Comparison of ENCODE assay signal across 9 mouse cellular contexts in the genomic region with DNA sequence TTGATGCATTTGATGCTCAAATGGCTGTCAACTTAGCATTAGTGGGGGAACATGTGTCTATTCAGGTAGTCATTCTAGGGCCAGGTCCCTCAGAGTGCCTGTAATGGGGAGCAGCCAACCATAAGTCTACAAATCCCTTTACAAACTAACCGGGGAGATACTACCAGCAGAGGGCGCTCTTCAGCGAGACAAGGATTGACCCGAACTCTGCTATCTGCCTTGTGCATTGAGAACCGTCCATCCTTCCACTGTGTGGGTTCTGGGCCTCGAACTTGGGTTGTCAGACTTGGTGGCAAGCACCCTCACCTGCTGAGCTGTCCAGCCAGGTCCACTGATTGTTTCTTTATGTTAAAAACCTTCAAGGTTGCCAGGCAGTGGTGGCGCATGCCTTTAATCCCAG. TPM values are rescaled to one million over a fixed set of nuclear protein-coding genes. Genes with fewer than 3 reads are reported as not detected.
DNase-seq lines count a peak whose midpoint lies in the region; ATAC-seq and TF ChIP-seq lines count a peak whose summit lies in the region.
"Had no signal": no experiment of that assay in that cellular context is flagged by ENCODE, and none has a peak within 500 bp of the region (broad histone marks: within the 10 kb centered on the region; RNA-seq: fewer than 3 reads in every experiment).

No protein-coding gene starts in this region.

- no peak for TF ChIP-seq POLR2A in bone marrow, adult 2 months (IDR thresholded peaks at IDR 0.05; ENCODE audit: borderline replicate concordance, control insufficient read depth, low read depth, low read length)

- no peak overlapping the region for H3K4me2 ChIP-seq in kidney, embryonic 14.5 days (replicated peaks; ENCODE audit: low read depth, low read length)
- no peak overlapping the region for H3K4me2 ChIP-seq in liver, postnatal 0 days (ENCODE audit: low read depth, low read length)
- H3K4me2 ChIP-seq: stomach, embryonic 15.5 days had no signal

- no peaks in the 10 kb centered on the region for H3K27me3 ChIP-seq in kidney, embryonic 14.5 days (ENCODE audit: control insufficient read depth, insufficient read depth, low read length)
- no peaks in the 10 kb centered on the region for H3K27me3 ChIP-seq in liver, postnatal 0 days (ENCODE audit: insufficient read depth, low read length)
- H3K27me3 ChIP-seq: stomach, embryonic 15.5 days had no signal

- H3K27ac ChIP-seq in bone marrow, adult 2 months (ENCODE audit: control insufficient read depth, insufficient read depth, low read depth, low read length, poor library complexity) = no peak overlapping the region
- no peak overlapping the region for H3K27ac ChIP-seq in kidney, embryonic 14.5 days (ENCODE audit: low read depth, low read length)
- no peak overlapping the region for H3K27ac ChIP-seq in liver, postnatal 0 days (ENCODE audit: low read depth)
- H3K27ac ChIP-seq: stomach, embryonic 15.5 days had no signal

- no peak overlapping the region for H3K9ac ChIP-seq in kidney, embryonic 14.5 days (ENCODE audit: low read depth, low read length)
- H3K9ac ChIP-seq in liver, postnatal 0 days (replicated peaks) = no peak overlapping the region
- H3K9ac ChIP-seq: stomach, embryonic 15.5 days had no signal

- TF ChIP-seq EP300 in liver, postnatal 0 days (IDR thresholded peaks at IDR 0.05; ENCODE audit: low read depth) = no peak

- peak; percentile 63; the same call in 1 of the 2 replicates for ATAC-seq in erythroid progenitor cell, adult 5-6 weeks (replicated peaks; ENCODE audit: low FRiP score, poor library complexity, severe bottlenecking)
- peak; percentile 33; the same call in 1 of the 2 replicates for ATAC-seq in kidney, embryonic 14.5 days (ENCODE audit: low FRiP score, low TSS enrichment)
- peak; percentile 39; the same call in 1 of the 2 replicates for ATAC-seq in liver, postnatal 0 days

- peak; percentile 89 for TF ChIP-seq CTCF in bone marrow, adult 2 months (IDR thresholded peaks at IDR 0.05; ENCODE audit: control insufficient read depth, insufficient read depth, low read length)
- peak; percentile 92 for TF ChIP-seq CTCF in liver, postnatal 0 days (IDR thresholded peaks at IDR 0.05; ENCODE audit: low read depth)

- no peak overlapping the region for H3K4me3 ChIP-seq in bone marrow, adult 2 months (replicated peaks; ENCODE audit: control insufficient read depth, low read depth, low read length)
- H3K4me3 ChIP-seq in kidney, embryonic 14.5 days (ENCODE audit: low read length) = no peak overlapping the region
- H3K4me3 ChIP-seq in liver, postnatal 0 days (ENCODE audit: low read depth, low read length) = no peak overlapping the region
- H3K4me3 ChIP-seq: stomach, embryonic 15.5 days had no signal

- 15% methylated on average over 7 of the region's 7 CpGs for WGBS in bone marrow, adult 2 months
- WGBS in kidney, embryonic 14.5 days = 20% methylated on average over 7 of the region's 7 CpGs
- 15% methylated on average over 7 of the region's 7 CpGs for WGBS in liver, postnatal 0 days (ENCODE audit: insufficient replicate concordance)

- H3K9me3 ChIP-seq in kidney, embryonic 14.5 days (ENCODE audit: control insufficient read depth, low read length) = no peaks in the 10 kb centered on the region; the same call in 1 of the 2 replicates
- H3K9me3 ChIP-seq in liver, postnatal 0 days (ENCODE audit: low read length) = no peaks in the 10 kb centered on the region
- H3K9me3 ChIP-seq: stomach, embryonic 15.5 days had no signal

- H3K4me1 ChIP-seq in bone marrow, adult 2 months (ENCODE audit: control insufficient read depth, insufficient read depth, low read length) = peaks cover 1% of the 10 kb centered on the region; the same call in 1 of the 2 replicates
- 0 out of 2 replicates have a peak, but pooled peaks cover 3% of the 10 kb centered on the region for H3K4me1 ChIP-seq in kidney, embryonic 14.5 days (ENCODE audit: control insufficient read depth, insufficient read depth, low read length)
- no peaks in the 10 kb centered on the region for H3K4me1 ChIP-seq in liver, postnatal 0 days (ENCODE audit: insufficient read depth)

- DNase-seq in 3134 (ENCODE audit: extremely low read depth, insufficient read length, low spot score) = peak; percentile 47
- DNase-seq in CD4-positive helper T cell, adult 2 months (ENCODE audit: low read depth, low spot score) = peak; percentile 80
- peak; percentile 84 for DNase-seq in liver, postnatal 0 days
- peak; percentile 84 to 85 for DNase-seq in right cerebral cortex, adult 2 months (ENCODE audit: low spot score in 2 of 2)
- peak; percentile 57 for DNase-seq in yolk sac, embryonic 10.5 days (ENCODE audit: low spot score)

- no peaks in the 10 kb centered on the region for H3K36me3 ChIP-seq in kidney, embryonic 14.5 days (ENCODE audit: control insufficient read depth, insufficient read depth, low read length)
- no peaks in the 10 kb centered on the region for H3K36me3 ChIP-seq in liver, postnatal 0 days (replicated peaks; ENCODE audit: insufficient read depth, low read length)
- H3K36me3 ChIP-seq: stomach, embryonic 15.5 days had no signal

RNA-seq across cellular contexts. Expression of gene Fos, which starts 23.1 kb away (rescaled TPM):
- polyA plus RNA-seq in bone marrow, adult 2 months (2011; ENCODE audit: insufficient read depth, insufficient read length, low replicate concordance, missing spikeins) = 8.6 TPM in 1 of 2 replicates, not detected in the other
- 25.2 and 32.7 TPM in 2 replicates for total RNA-seq in erythroid progenitor cell, adult 5-6 weeks (2015; ENCODE audit: low replicate concordance)
- 14.2 and 21.3 TPM in 2 replicates for total RNA-seq in erythroid progenitor cell, adult 5-6 weeks (2017; ENCODE audit: low replicate concordance)
- 1.6 and 3.0 TPM in 2 replicates for polyA plus RNA-seq in kidney, embryonic 14.5 days (2014; fragmentation: Nextera tagmentation; extraction: Ambion mirVana)
- polyA plus RNA-seq in liver, postnatal 0 days (2015; fragmentation: Nextera tagmentation; extraction: Ambion mirVana) = 1.3 and 1.6 TPM in 2 replicates
